Mouse (Mus musculus) left cerebral cortex, adult 8-10 months (tissue): ENCODE data around the gene Gpr157. TPM values are rescaled to one million over a fixed set of nuclear protein-coding genes. Genes with fewer than 3 reads are reported as not detected.
A peak's percentile ranks its signal among the peaks of the same experiment; 100 is the strongest.

Experiments
- DNase-seq, 2 experiments: peaks; one replicate each; pipeline ENCODE4 v3.0.0; 2022; ENCODE audit warnings: low spot score in 2 of 2
- total RNA-seq, 4 experiments: library from RNA; stranded (reverse); gene quantifications; 2 replicates each; pipeline ENCODE4 v1.2.4; 2022

The Gpr157 gene
- total RNA-seq, 4 experiments from 2014 or later = 1.9 to 3.4 (median 2.4) TPM

- DNase-seq = no peak
Observed at GRCm38 (mm10) chr4:150109636-150110035, 22.5 kb downstream of the Gpr157 start.

GRCm38 (mm10) chr4:150110373-150110772, 23.2 kb downstream of the Gpr157 start:
- no peak for DNase-seq

GRCm38 (mm10) chr4:150112867-150113266, 25.7 kb downstream of the Gpr157 start:
- DNase-seq = peak in 1 of 2 experiments; percentile 61

GRCm38 (mm10) chr4:150114505-150115061, 27.4 kb downstream of the Gpr157 start:
- DNase-seq = no peak

GRCm38 (mm10) chr4:150117311-150117710, 30.1 kb downstream of the Gpr157 start:
- DNase-seq = no peak

GRCm38 (mm10) chr4:150118163-150118562, 31.0 kb downstream of the Gpr157 start:
- no peak for DNase-seq

- DNase-seq = no peak
Observed at GRCm38 (mm10) chr4:150119055-150119454, 31.9 kb downstream of the Gpr157 start, which contains the start of gene Slc2a5. Gene Slc2a5 (plus strand): TSS chr4:150119283.

- DNase-seq = no peak
Observed at GRCm38 (mm10) chr4:150119640-150120039, 32.5 kb downstream of the Gpr157 start.

- DNase-seq = no peak
Observed at GRCm38 (mm10) chr4:150120173-150120833, 33.1 kb downstream of the Gpr157 start.

GRCm38 (mm10) chr4:150121430-150121829, 34.3 kb downstream of the Gpr157 start:
- no peak for DNase-seq

- no peak for DNase-seq
Observed at GRCm38 (mm10) chr4:150122476-150122875, 35.3 kb downstream of the Gpr157 start.

- DNase-seq = no peak
Observed at GRCm38 (mm10) chr4:150126373-150126772, 39.2 kb downstream of the Gpr157 start.

- no peak for DNase-seq
Observed at GRCm38 (mm10) chr4:150127894-150128293, 40.7 kb downstream of the Gpr157 start.

GRCm38 (mm10) chr4:150128571-150128970, 41.4 kb downstream of the Gpr157 start:
- DNase-seq = no peak

GRCm38 (mm10) chr4:150130661-150131060, 43.5 kb downstream of the Gpr157 start:
- no peak for DNase-seq

- DNase-seq = no peak
Observed at GRCm38 (mm10) chr4:150132692-150133271, 45.6 kb downstream of the Gpr157 start.

- DNase-seq = no peak
Observed at GRCm38 (mm10) chr4:150135254-150135653, 48.1 kb downstream of the Gpr157 start.

- DNase-seq = peak in 1 of 2 experiments; percentile 65
Observed at GRCm38 (mm10) chr4:150136693-150137092, 49.5 kb downstream of the Gpr157 start.

- DNase-seq = no peak
Observed at GRCm38 (mm10) chr4:150137368-150138083, 50.4 kb downstream of the Gpr157 start.

GRCm38 (mm10) chr4:150138084-150138543, 50.9 kb downstream of the Gpr157 start:
- DNase-seq = peak; percentile 11 to 70

GRCm38 (mm10) chr4:150139090-150139489, 51.9 kb downstream of the Gpr157 start:
- no peak for DNase-seq

GRCm38 (mm10) chr4:150140346-150140745, 53.2 kb downstream of the Gpr157 start:
- DNase-seq = no peak
